Mouse (Mus musculus) hindlimb bud, embryonic 11.5 days (tissue): ENCODE results near the gene Gpr22.

Source experiments
- DNase-seq: peaks from one replicate; pipeline ENCODE4 v3.0.0-alpha.2; 2012; ENCODE audit warnings: low read depth, low spot score; ENCODE audit errors: extremely low spot score

Gene Gpr22

GRCm38 (mm10) chr12:31713600-31713999, at the start of gene Gpr22:
Gene Gpr22, minus strand, starts transcription at chr12:31713947.
- DNase-seq, result peak; percentile 37

- DNase-seq, result no peak
Measured at GRCm38 (mm10) chr12:31755885-31756755, 42.4 kb upstream of the Gpr22 start.

GRCm38 (mm10) chr12:31754465-31754864, 40.7 kb upstream of the Gpr22 start:
- no peak for DNase-seq

GRCm38 (mm10) chr12:31749846-31750245, 36.1 kb upstream of the Gpr22 start:
- DNase-seq, result no peak

GRCm38 (mm10) chr12:31747301-31747700, 33.6 kb upstream of the Gpr22 start:
- no peak for DNase-seq

GRCm38 (mm10) chr12:31734616-31735015, 20.9 kb upstream of the Gpr22 start:
- no peak for DNase-seq

- DNase-seq, result no peak
Measured at GRCm38 (mm10) chr12:31730126-31730525, 16.4 kb upstream of the Gpr22 start.

- no peak for DNase-seq
Measured at GRCm38 (mm10) chr12:31726707-31727106, 13.0 kb upstream of the Gpr22 start.

GRCm38 (mm10) chr12:31725511-31726275, 11.9 kb upstream of the Gpr22 start:
- no peak for DNase-seq

GRCm38 (mm10) chr12:31724576-31724975, 10.8 kb upstream of the Gpr22 start:
- DNase-seq, result no peak

GRCm38 (mm10) chr12:31719586-31720275, 6.0 kb upstream of the Gpr22 start:
- DNase-seq, result no peak

GRCm38 (mm10) chr12:31714070-31714469, 323 bp upstream of the Gpr22 start:
- DNase-seq, result no peak

GRCm38 (mm10) chr12:31712727-31713126, 1.0 kb downstream of the Gpr22 start:
- no peak for DNase-seq

- no peak for DNase-seq
Measured at GRCm38 (mm10) chr12:31712233-31712632, 1.5 kb downstream of the Gpr22 start.

GRCm38 (mm10) chr12:31709665-31710064, 4.1 kb downstream of the Gpr22 start:
- DNase-seq, result no peak

- no peak for DNase-seq
Measured at GRCm38 (mm10) chr12:31707531-31707930, 6.2 kb downstream of the Gpr22 start.

- no peak for DNase-seq
Measured at GRCm38 (mm10) chr12:31706168-31706567, 7.6 kb downstream of the Gpr22 start.

GRCm38 (mm10) chr12:31703904-31704303, 9.8 kb downstream of the Gpr22 start:
- DNase-seq, result no peak

- no peak for DNase-seq
Measured at GRCm38 (mm10) chr12:31701411-31701810, 12.3 kb downstream of the Gpr22 start.

GRCm38 (mm10) chr12:31700623-31701347, 13.0 kb downstream of the Gpr22 start:
- no peak for DNase-seq

- no peak for DNase-seq
Measured at GRCm38 (mm10) chr12:31693278-31693677, 20.5 kb downstream of the Gpr22 start.
